Mouse (Mus musculus): Measurements from ENCODE around the gene Ercc2. TPM values are rescaled to one million over a fixed set of nuclear protein-coding genes. Genes with fewer than 3 reads are reported as not detected.

Gene Ercc2
- 11.7 and 11.8 TPM in 2 replicates for polyA plus RNA-seq (2015; fragmentation: Nextera tagmentation; extraction: Ambion mirVana)

- Histone ChIP-seq H3K4me3 (replicated peaks; ENCODE audit: low read length) (peak within 1 kb of the TSS; percentile 90), H3K4me1 (ENCODE audit: control insufficient read depth, insufficient read depth, low read length) (peaks cover 10% of the 10 kb centered on the region), H3K27ac (ENCODE audit: low read length) (no peak within 1 kb of the TSS), H3K9ac (ENCODE audit: low read length) (peak within 1 kb of the TSS; percentile 80), H3K9me3 (replicated peaks; ENCODE audit: control insufficient read depth, low read length) (no peaks in the 10 kb centered on the region), H3K27me3 (ENCODE audit: control insufficient read depth, insufficient read depth, low read length) (no peaks in the 10 kb centered on the region), H3K4me2 (ENCODE audit: low read depth, low read length) (peak within 1 kb of the TSS; percentile 91), H3K36me3 (ENCODE audit: control insufficient read depth, insufficient read depth, low read length) (peaks cover 9% of the 10 kb centered on the region)
- WGBS, result 6% methylated on average over 46 of the region's 48 CpGs
- peak; percentile 96 for ATAC-seq (ENCODE audit: insufficient read depth, low FRiP score)
Measured at GRCm38 (mm10) chr7:19381377-19382165, at the start of gene Ercc2. Gene Ercc2 (plus strand): TSS chr7:19382010.

- H3K4me3 ChIP-seq (replicated peaks; ENCODE audit: low read length), result peak overlapping the region; percentile 66
- H3K4me2 ChIP-seq (ENCODE audit: low read depth, low read length), result peak overlapping the region; percentile 65
- H3K4me1 ChIP-seq (ENCODE audit: control insufficient read depth, insufficient read depth, low read length), result peaks cover 5% of the 10 kb centered on the region; the same call in 1 of the 2 replicates
- H3K9me3 ChIP-seq (replicated peaks; ENCODE audit: control insufficient read depth, low read length), result no peaks in the 10 kb centered on the region
- no peaks in the 10 kb centered on the region for H3K36me3 ChIP-seq (ENCODE audit: control insufficient read depth, insufficient read depth, low read length)
- no peaks in the 10 kb centered on the region for H3K27me3 ChIP-seq (ENCODE audit: control insufficient read depth, insufficient read depth, low read length)
- H3K27ac ChIP-seq (ENCODE audit: low read length), result peak overlapping the region; percentile 70
- H3K9ac ChIP-seq (ENCODE audit: low read length), result peak overlapping the region; percentile 83
- WGBS, result 1% methylated on average over 52 of the region's 52 CpGs
- peak; percentile 66; the same call in 1 of the 2 replicates for ATAC-seq (ENCODE audit: insufficient read depth, low FRiP score)
Measured at GRCm38 (mm10) chr7:19332709-19333352, 49.0 kb upstream of the Ercc2 start.

- H3K4me3 ChIP-seq (replicated peaks; ENCODE audit: low read length), result no peak overlapping the region
- ATAC-seq (ENCODE audit: insufficient read depth, low FRiP score), result no peak
- H3K36me3 ChIP-seq (ENCODE audit: control insufficient read depth, insufficient read depth, low read length), result no peaks in the 10 kb centered on the region
- H3K9ac ChIP-seq (ENCODE audit: low read length), result no peak overlapping the region
- no peak overlapping the region for H3K27ac ChIP-seq (ENCODE audit: low read length)
- no peaks in the 10 kb centered on the region for H3K27me3 ChIP-seq (ENCODE audit: control insufficient read depth, insufficient read depth, low read length)
- WGBS, result 43% methylated on average over 3 of the region's 3 CpGs
- peaks cover 5% of the 10 kb centered on the region; the same call in 1 of the 2 replicates for H3K4me1 ChIP-seq (ENCODE audit: control insufficient read depth, insufficient read depth, low read length)
- H3K9me3 ChIP-seq (replicated peaks; ENCODE audit: control insufficient read depth, low read length), result no peaks in the 10 kb centered on the region
- no peak overlapping the region for H3K4me2 ChIP-seq (ENCODE audit: low read depth, low read length)
Measured at GRCm38 (mm10) chr7:19335583-19335982, 46.2 kb upstream of the Ercc2 start.

DNA sequence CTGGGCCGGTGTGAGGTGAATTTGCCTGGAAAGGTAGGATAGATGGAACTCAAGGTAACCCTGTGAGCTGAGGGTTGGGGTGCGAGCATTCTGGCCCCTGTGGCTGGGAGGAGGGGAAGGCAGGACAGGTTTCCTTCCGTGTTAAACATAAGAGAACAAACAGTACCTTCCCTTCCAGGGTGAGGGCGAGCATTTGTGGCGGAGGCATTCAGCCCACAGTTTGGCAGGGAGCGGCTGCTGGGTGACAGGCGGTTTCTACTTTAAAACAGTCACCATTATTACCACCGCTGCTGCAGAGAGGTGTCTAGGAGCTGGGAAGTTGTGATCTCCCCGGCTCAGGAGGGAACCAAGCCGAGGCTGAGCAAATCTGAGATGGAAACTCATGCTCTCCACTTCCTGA lies 44.7 kb upstream of the Ercc2 start:
- no peak for ATAC-seq (ENCODE audit: insufficient read depth, low FRiP score)
- H3K9ac ChIP-seq (ENCODE audit: low read length), result 0 out of 2 replicates have a peak overlapping the region, but pooled peaks have one; percentile 35
- H3K9me3 ChIP-seq (replicated peaks; ENCODE audit: control insufficient read depth, low read length), result no peaks in the 10 kb centered on the region
- H3K4me3 ChIP-seq (replicated peaks; ENCODE audit: low read length), result no peak overlapping the region
- H3K4me2 ChIP-seq (ENCODE audit: low read depth, low read length), result no peak overlapping the region
- H3K27ac ChIP-seq (ENCODE audit: low read length), result no peak overlapping the region
- no peaks in the 10 kb centered on the region for H3K36me3 ChIP-seq (ENCODE audit: control insufficient read depth, insufficient read depth, low read length)
- H3K27me3 ChIP-seq (ENCODE audit: control insufficient read depth, insufficient read depth, low read length), result 0 out of 2 replicates have a peak, but pooled peaks cover 5% of the 10 kb centered on the region
- peaks cover 13% of the 10 kb centered on the region for H3K4me1 ChIP-seq (ENCODE audit: control insufficient read depth, insufficient read depth, low read length)
- 54% methylated on average over 10 of the region's 10 CpGs for WGBS

DNA sequence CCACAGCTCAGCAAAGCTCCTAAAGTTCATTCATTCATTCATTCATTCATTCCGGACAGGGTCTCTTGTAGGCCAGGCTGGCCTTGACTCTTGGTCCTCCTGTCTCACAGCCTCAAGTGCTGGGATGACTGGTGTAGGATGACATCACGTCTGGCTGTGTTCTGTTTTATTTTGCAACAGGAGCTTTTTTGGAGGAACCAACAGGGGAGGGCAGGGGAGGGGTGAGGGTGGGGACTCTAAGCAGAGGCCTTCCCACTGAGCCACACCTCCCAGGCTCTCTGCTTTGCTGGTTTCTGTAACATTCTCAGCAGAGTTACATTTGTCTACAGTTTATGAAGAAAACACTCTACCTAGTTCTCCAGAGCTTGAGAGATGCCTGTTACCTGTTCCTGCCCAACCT lies 43.8 kb upstream of the Ercc2 start:
- Histone ChIP-seq H3K4me3 (replicated peaks; ENCODE audit: low read length) (no peak overlapping the region), H3K9ac (ENCODE audit: low read length) (no peak overlapping the region), H3K4me2 (ENCODE audit: low read depth, low read length) (no peak overlapping the region), H3K27me3 (ENCODE audit: control insufficient read depth, insufficient read depth, low read length) (0 out of 2 replicates have a peak, but pooled peaks cover 5% of the 10 kb centered on the region), H3K4me1 (ENCODE audit: control insufficient read depth, insufficient read depth, low read length) (peaks cover 13% of the 10 kb centered on the region), H3K36me3 (ENCODE audit: control insufficient read depth, insufficient read depth, low read length) (no peaks in the 10 kb centered on the region), H3K9me3 (replicated peaks; ENCODE audit: control insufficient read depth, low read length) (no peaks in the 10 kb centered on the region), H3K27ac (ENCODE audit: low read length) (no peak overlapping the region)
- 54% methylated on average over 2 of the region's 2 CpGs for WGBS
- ATAC-seq (ENCODE audit: insufficient read depth, low FRiP score), result no peak

- ATAC-seq (ENCODE audit: insufficient read depth, low FRiP score), result no peak
- no peaks in the 10 kb centered on the region for H3K9me3 ChIP-seq (replicated peaks; ENCODE audit: control insufficient read depth, low read length)
- H3K4me1 ChIP-seq (ENCODE audit: control insufficient read depth, insufficient read depth, low read length), result peaks cover 10% of the 10 kb centered on the region
- 0 out of 2 replicates have a peak, but pooled peaks cover 5% of the 10 kb centered on the region for H3K27me3 ChIP-seq (ENCODE audit: control insufficient read depth, insufficient read depth, low read length)
- H3K9ac ChIP-seq (ENCODE audit: low read length), result no peak overlapping the region
- 59% methylated on average over 7 of the region's 7 CpGs for WGBS
- no peak overlapping the region for H3K4me2 ChIP-seq (ENCODE audit: low read depth, low read length)
- no peak overlapping the region for H3K27ac ChIP-seq (ENCODE audit: low read length)
- H3K4me3 ChIP-seq (replicated peaks; ENCODE audit: low read length), result no peak overlapping the region
- no peaks in the 10 kb centered on the region for H3K36me3 ChIP-seq (ENCODE audit: control insufficient read depth, insufficient read depth, low read length)
Measured at GRCm38 (mm10) chr7:19338596-19338995, 43.2 kb upstream of the Ercc2 start.

- H3K4me2 ChIP-seq (ENCODE audit: low read depth, low read length), result peak overlapping the region; percentile 94
- peaks cover 21% of the 10 kb centered on the region for H3K4me1 ChIP-seq (ENCODE audit: control insufficient read depth, insufficient read depth, low read length)
- 0 out of 2 replicates have a peak, but pooled peaks cover 5% of the 10 kb centered on the region for H3K27me3 ChIP-seq (ENCODE audit: control insufficient read depth, insufficient read depth, low read length)
- H3K27ac ChIP-seq (ENCODE audit: low read length), result no peak overlapping the region
- no peak overlapping the region for H3K9ac ChIP-seq (ENCODE audit: low read length)
- peak overlapping the region; percentile 55; the same call in 1 of the 2 replicates for H3K4me3 ChIP-seq (replicated peaks; ENCODE audit: low read length)
- 17% methylated on average over 10 of the region's 10 CpGs for WGBS
- no peak for ATAC-seq (ENCODE audit: insufficient read depth, low FRiP score)
- no peaks in the 10 kb centered on the region for H3K36me3 ChIP-seq (ENCODE audit: control insufficient read depth, insufficient read depth, low read length)
- no peaks in the 10 kb centered on the region for H3K9me3 ChIP-seq (replicated peaks; ENCODE audit: control insufficient read depth, low read length)
Measured at GRCm38 (mm10) chr7:19341250-19341649, 40.6 kb upstream of the Ercc2 start.

DNA sequence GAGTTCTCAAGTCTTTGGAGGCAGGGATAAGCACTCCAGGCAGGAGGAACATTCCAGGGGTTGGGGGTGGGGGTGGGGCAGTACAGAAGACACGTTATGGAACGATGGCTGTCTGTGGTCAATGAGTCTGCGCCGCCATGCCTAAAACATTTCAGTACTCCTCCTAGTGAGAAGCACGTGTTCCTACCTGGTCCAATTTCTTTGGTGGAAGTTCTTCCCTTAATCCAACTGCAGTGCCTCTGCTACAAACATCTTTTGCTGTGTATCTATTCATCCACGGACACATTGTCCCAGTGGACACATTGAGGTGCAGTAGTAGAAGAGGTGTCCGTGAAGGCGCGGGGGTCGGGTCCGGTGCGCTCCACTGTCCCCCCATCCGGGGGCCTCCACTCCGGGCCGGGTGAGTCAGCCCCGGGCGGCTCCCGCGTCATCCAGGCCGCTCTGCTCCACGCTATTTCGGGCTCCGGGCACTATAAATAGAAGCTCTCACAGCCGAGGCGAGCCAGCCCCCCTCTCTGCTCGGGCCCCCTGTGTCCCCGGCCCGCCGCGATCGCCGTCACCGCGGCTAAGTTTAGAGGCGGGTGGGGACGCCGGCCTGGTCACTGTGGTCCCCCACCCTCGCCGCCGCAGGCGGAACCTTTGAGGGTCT lies 39.9 kb upstream of the Ercc2 start:
- Histone ChIP-seq H3K4me3 (replicated peaks; ENCODE audit: low read length) (peak overlapping the region; percentile 55), H3K4me2 (ENCODE audit: low read depth, low read length) (peak overlapping the region; percentile 94), H3K9ac (ENCODE audit: low read length) (peak overlapping the region; percentile 75), H3K4me1 (ENCODE audit: control insufficient read depth, insufficient read depth, low read length) (peaks cover 21% of the 10 kb centered on the region), H3K27ac (ENCODE audit: low read length) (peak overlapping the region; percentile 80), H3K9me3 (replicated peaks; ENCODE audit: control insufficient read depth, low read length) (no peaks in the 10 kb centered on the region), H3K27me3 (ENCODE audit: control insufficient read depth, insufficient read depth, low read length) (0 out of 2 replicates have a peak, but pooled peaks cover 5% of the 10 kb centered on the region), H3K36me3 (ENCODE audit: control insufficient read depth, insufficient read depth, low read length) (no peaks in the 10 kb centered on the region)
- peak; percentile 30; the same call in 1 of the 2 replicates for ATAC-seq (ENCODE audit: insufficient read depth, low FRiP score)
- under 1% methylated on average over 41 of the region's 41 CpGs for WGBS
